Mouse (Mus musculus): ENCODE data around the gene Agmo. TPM values are rescaled to one million over a fixed set of nuclear protein-coding genes. Genes with fewer than 3 reads are reported as not detected.

The Agmo gene
- total RNA-seq, 1 experiment = not detected

- no peaks in the 10 kb centered on the region for H3K9me3 ChIP-seq (ENCODE audit: control insufficient read depth, insufficient read depth, low read depth, low read length)
- in situ Hi-C loops (cut with MboI; ENCODE audit: low sequenced_read_pairs in 2 of 2, unreplicated experiment in 2 of 2) = no loop called here
- peak; percentile 41 for DNase-seq (ENCODE audit: low read depth, low spot score)
- no peaks in the 10 kb centered on the region for H3K4me1 ChIP-seq (ENCODE audit: control insufficient read depth in 2 of 2, insufficient read depth in 2 of 2, low read length in 2 of 2, poor library complexity in 1 of 2)
- H3K36me3 ChIP-seq (ENCODE audit: control insufficient read depth, insufficient read depth, low read length, poor library complexity, severe bottlenecking) = no peaks in the 10 kb centered on the region
- no peak overlapping the region for H3K4me3 ChIP-seq (ENCODE audit: insufficient read depth in 1 of 2, low read depth in 1 of 2, low read length in 2 of 2, poor library complexity in 1 of 2, severe bottlenecking in 1 of 2)
- H3K9ac ChIP-seq (ENCODE audit: insufficient read depth, low read depth, low read length, poor library complexity, severe bottlenecking) = no peak overlapping the region
- TF ChIP-seq ZNF384 (IDR thresholded peaks at IDR 0.05; ENCODE audit: low read depth, low read length) (no peak), ZC3H11A (IDR thresholded peaks at IDR 0.05; ENCODE audit: borderline replicate concordance, low read depth, low read length) (peak; percentile 34; the same call in 1 of the 2 replicates)
- no peak overlapping the region for H3K27ac ChIP-seq (ENCODE audit: insufficient read depth, low read depth, low read length, poor library complexity, severe bottlenecking)
These were observed 209.1 kb downstream of the Agmo start for GRCm38 (mm10) chr12:37450366-37451156.

DNA sequence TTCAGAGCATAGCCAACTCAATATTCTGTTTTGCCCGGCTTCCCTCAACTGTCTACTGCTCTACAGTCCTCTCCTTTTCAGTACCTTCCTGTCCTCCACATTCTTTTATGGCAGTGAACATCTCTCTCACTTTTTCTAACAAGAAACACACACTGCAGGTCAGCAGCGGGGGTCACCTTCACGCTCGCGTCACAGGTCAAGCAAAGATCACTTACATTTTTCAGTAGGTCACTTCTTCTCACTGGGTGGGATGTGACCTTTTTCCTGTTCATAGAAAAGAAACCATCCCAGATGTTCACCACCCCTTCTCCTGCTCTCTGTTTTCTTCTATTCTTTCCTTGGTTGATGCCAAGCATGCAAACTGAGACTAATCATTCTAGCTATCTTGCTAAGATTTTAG lies 230.2 kb downstream of the Agmo start:
- in situ Hi-C loops (cut with MboI; ENCODE audit: low sequenced_read_pairs in 2 of 2, unreplicated experiment in 2 of 2) = no loop called here
- no peaks in the 10 kb centered on the region for H3K36me3 ChIP-seq (ENCODE audit: control insufficient read depth, insufficient read depth, low read length, poor library complexity, severe bottlenecking)

DNA sequence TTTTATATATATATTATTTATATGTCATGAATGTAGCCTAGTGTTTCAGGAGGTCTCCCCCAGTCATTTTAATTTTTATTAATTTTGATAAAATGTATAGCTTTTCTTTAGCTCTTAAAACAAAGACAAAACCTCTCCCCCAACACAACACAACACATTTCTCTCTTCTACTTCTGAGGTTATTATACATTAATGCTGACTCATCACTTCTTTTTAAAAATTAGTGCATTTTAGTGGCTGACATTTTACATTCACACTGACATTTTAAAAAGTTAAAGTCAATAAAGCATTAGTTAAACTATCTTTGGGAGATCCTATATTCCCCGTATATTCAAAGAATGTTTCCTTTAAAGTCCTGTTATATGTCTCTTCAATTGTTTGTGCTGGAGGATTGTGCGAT lies 235.4 kb downstream of the Agmo start:
- Histone ChIP-seq H3K4me3 (ENCODE audit: insufficient read depth in 1 of 2, low read depth in 1 of 2, low read length in 2 of 2, poor library complexity in 1 of 2, severe bottlenecking in 1 of 2) (no peak overlapping the region), H3K9me3 (ENCODE audit: control insufficient read depth, insufficient read depth, low read depth, low read length) (no peaks in the 10 kb centered on the region), H3K4me1 (ENCODE audit: control insufficient read depth in 2 of 2, insufficient read depth in 2 of 2, low read length in 2 of 2, poor library complexity in 1 of 2) (no peaks in the 10 kb centered on the region), H3K36me3 (ENCODE audit: control insufficient read depth, insufficient read depth, low read length, poor library complexity, severe bottlenecking) (no peaks in the 10 kb centered on the region), H3K27ac (ENCODE audit: insufficient read depth, low read depth, low read length, poor library complexity, severe bottlenecking) (no peak overlapping the region), H3K9ac (ENCODE audit: insufficient read depth, low read depth, low read length, poor library complexity, severe bottlenecking) (no peak overlapping the region)
- no peak for TF ChIP-seq ZC3H11A (IDR thresholded peaks at IDR 0.05; ENCODE audit: borderline replicate concordance, low read depth, low read length)
- peak; percentile 92 for TF ChIP-seq MAFK (IDR thresholded peaks at IDR 0.05; ENCODE audit: insufficient read depth, low read depth, low read length)
- DNase-seq (ENCODE audit: low read depth, low spot score) = no peak
- in situ Hi-C loops (cut with MboI; ENCODE audit: low sequenced_read_pairs in 2 of 2, unreplicated experiment in 2 of 2) = no loop called here

More for the DNA sequence above, 230.2 kb downstream of the Agmo start:
- Histone ChIP-seq H3K4me3 (ENCODE audit: insufficient read depth in 1 of 2, low read depth in 1 of 2, low read length in 2 of 2, poor library complexity in 1 of 2, severe bottlenecking in 1 of 2) (no peak overlapping the region), H3K9me3 (ENCODE audit: control insufficient read depth, insufficient read depth, low read depth, low read length) (no peaks in the 10 kb centered on the region), H3K9ac (ENCODE audit: insufficient read depth, low read depth, low read length, poor library complexity, severe bottlenecking) (no peak overlapping the region), H3K27ac (ENCODE audit: insufficient read depth, low read depth, low read length, poor library complexity, severe bottlenecking) (no peak overlapping the region), H3K4me1 (ENCODE audit: control insufficient read depth in 2 of 2, insufficient read depth in 2 of 2, low read length in 2 of 2, poor library complexity in 1 of 2) (no peaks in the 10 kb centered on the region)
- DNase-seq (ENCODE audit: low read depth, low spot score) = no peak
- TF ChIP-seq HCFC1 (IDR thresholded peaks at IDR 0.05; ENCODE audit: borderline replicate concordance, insufficient read depth, low read length) (no peak), CHD2 (IDR thresholded peaks at IDR 0.05; ENCODE audit: low read depth, low read length) (no peak), ZNF384 (IDR thresholded peaks at IDR 0.05; ENCODE audit: low read depth, low read length) (no peak), MAFK (IDR thresholded peaks at IDR 0.05; ENCODE audit: insufficient read depth, low read depth, low read length) (no peak), ZC3H11A (IDR thresholded peaks at IDR 0.05; ENCODE audit: borderline replicate concordance, low read depth, low read length) (no peak)

DNA sequence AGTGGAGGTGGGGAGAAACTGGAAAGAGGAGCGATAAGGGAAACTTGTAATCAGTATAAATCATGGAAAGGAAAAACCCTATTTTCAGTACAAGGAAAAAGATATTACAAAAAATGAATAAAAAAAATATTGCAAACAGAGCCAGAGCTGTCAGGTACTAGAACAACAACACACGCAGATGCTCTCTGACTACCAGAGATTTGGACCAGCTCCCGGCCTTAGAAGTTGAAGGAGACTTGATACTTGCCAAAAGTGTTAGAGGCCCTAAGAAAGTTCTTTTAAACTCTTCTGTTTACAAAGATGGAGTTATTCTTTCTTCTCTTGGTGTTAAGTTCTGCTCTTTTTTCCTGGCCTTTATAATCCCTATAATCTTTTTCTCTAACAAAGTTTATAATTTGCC lies 246.6 kb downstream of the Agmo start:
- no peaks in the 10 kb centered on the region for H3K9me3 ChIP-seq (ENCODE audit: control insufficient read depth, insufficient read depth, low read depth, low read length)
- H3K9ac ChIP-seq (ENCODE audit: insufficient read depth, low read depth, low read length, poor library complexity, severe bottlenecking) = no peak overlapping the region
- no peak for TF ChIP-seq ZNF384 (IDR thresholded peaks at IDR 0.05; ENCODE audit: low read depth, low read length)
- no peak for TF ChIP-seq CHD2 (IDR thresholded peaks at IDR 0.05; ENCODE audit: low read depth, low read length)
- TF ChIP-seq HCFC1 (IDR thresholded peaks at IDR 0.05; ENCODE audit: borderline replicate concordance, insufficient read depth, low read length) = no peak
- no peak for TF ChIP-seq MAFK (IDR thresholded peaks at IDR 0.05; ENCODE audit: insufficient read depth, low read depth, low read length)
- no peak for TF ChIP-seq ZC3H11A (IDR thresholded peaks at IDR 0.05; ENCODE audit: borderline replicate concordance, low read depth, low read length)
- in situ Hi-C loops (cut with MboI; ENCODE audit: low sequenced_read_pairs in 2 of 2, unreplicated experiment in 2 of 2) = no loop called here
- no peaks in the 10 kb centered on the region for H3K36me3 ChIP-seq (ENCODE audit: control insufficient read depth, insufficient read depth, low read length, poor library complexity, severe bottlenecking)
- H3K27ac ChIP-seq (ENCODE audit: insufficient read depth, low read depth, low read length, poor library complexity, severe bottlenecking) = no peak overlapping the region
- no peaks in the 10 kb centered on the region for H3K4me1 ChIP-seq (ENCODE audit: control insufficient read depth in 2 of 2, insufficient read depth in 2 of 2, low read length in 2 of 2, poor library complexity in 1 of 2)
- no peak for DNase-seq (ENCODE audit: low read depth, low spot score)
- H3K4me3 ChIP-seq (ENCODE audit: insufficient read depth in 1 of 2, low read depth in 1 of 2, low read length in 2 of 2, poor library complexity in 1 of 2, severe bottlenecking in 1 of 2) = no peak overlapping the region

DNA sequence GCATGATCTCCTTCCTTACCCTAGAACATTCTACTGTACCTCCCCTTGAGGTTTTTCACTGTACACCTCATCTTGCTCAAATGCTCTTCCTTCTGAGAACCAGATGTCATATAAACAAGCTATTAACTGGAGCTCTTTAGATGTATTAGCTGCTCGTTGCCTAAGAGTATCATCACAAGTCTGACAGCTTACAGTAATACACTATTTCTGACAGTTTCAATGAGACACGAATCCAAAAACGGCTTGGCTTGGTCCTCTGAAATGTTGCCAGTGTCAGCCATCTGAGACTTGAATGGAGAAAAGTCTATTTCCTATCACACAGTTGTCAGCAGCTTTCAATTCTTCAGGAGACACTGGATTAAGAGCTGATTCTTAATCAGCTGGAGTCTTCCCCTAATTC lies 257.4 kb downstream of the Agmo start:
- no peaks in the 10 kb centered on the region for H3K9me3 ChIP-seq (ENCODE audit: control insufficient read depth, insufficient read depth, low read depth, low read length)
- DNase-seq (ENCODE audit: low read depth, low spot score) = no peak
- H3K9ac ChIP-seq (ENCODE audit: insufficient read depth, low read depth, low read length, poor library complexity, severe bottlenecking) = no peak overlapping the region
- H3K4me1 ChIP-seq (ENCODE audit: control insufficient read depth in 2 of 2, insufficient read depth in 2 of 2, low read length in 2 of 2, poor library complexity in 1 of 2) = no peaks in the 10 kb centered on the region
- in situ Hi-C loops (cut with MboI; ENCODE audit: low sequenced_read_pairs in 2 of 2, unreplicated experiment in 2 of 2) = no loop called here
- no peak overlapping the region for H3K4me3 ChIP-seq (ENCODE audit: insufficient read depth in 1 of 2, low read depth in 1 of 2, low read length in 2 of 2, poor library complexity in 1 of 2, severe bottlenecking in 1 of 2)
- H3K36me3 ChIP-seq (ENCODE audit: control insufficient read depth, insufficient read depth, low read length, poor library complexity, severe bottlenecking) = no peaks in the 10 kb centered on the region
- no peak overlapping the region for H3K27ac ChIP-seq (ENCODE audit: insufficient read depth, low read depth, low read length, poor library complexity, severe bottlenecking)
- TF ChIP-seq ZC3H11A (IDR thresholded peaks at IDR 0.05; ENCODE audit: borderline replicate concordance, low read depth, low read length) (no peak), MAFK (IDR thresholded peaks at IDR 0.05; ENCODE audit: insufficient read depth, low read depth, low read length) (no peak), HCFC1 (IDR thresholded peaks at IDR 0.05; ENCODE audit: borderline replicate concordance, insufficient read depth, low read length) (no peak), CHD2 (IDR thresholded peaks at IDR 0.05; ENCODE audit: low read depth, low read length) (no peak), ZNF384 (IDR thresholded peaks at IDR 0.05; ENCODE audit: low read depth, low read length) (no peak)

Measured in ES-E14 (cell line).